Mouse (Mus musculus) right cerebral cortex, postnatal 4 days (tissue): ENCODE results near the gene Plekhg4.

ENCODE experiments used
- DNase-seq: peaks from one replicate; pipeline ENCODE4 v3.0.0-alpha.2; 2022

Gene Plekhg4

GRCm38 (mm10) chr8:105404496-105404895, 31.4 kb downstream of the Plekhg4 start:
- DNase-seq, result no peak

- DNase-seq, result peak; percentile 15
Measured at GRCm38 (mm10) chr8:105406416-105406815, 33.3 kb downstream of the Plekhg4 start.

- DNase-seq, result no peak
Measured at GRCm38 (mm10) chr8:105408331-105408730, 35.3 kb downstream of the Plekhg4 start.

GRCm38 (mm10) chr8:105409947-105410346, 36.9 kb downstream of the Plekhg4 start:
- no peak for DNase-seq

GRCm38 (mm10) chr8:105413391-105413790, 40.3 kb downstream of the Plekhg4 start, which contains the start of the genes Kctd19 and Lrrc36:
TSS of gene Kctd19 (minus strand) at chr8:105413502.
TSS of gene Lrrc36 (plus strand) at chr8:105413571.
- DNase-seq, result peak; percentile 24

GRCm38 (mm10) chr8:105418992-105419391, 45.9 kb downstream of the Plekhg4 start:
- DNase-seq, result no peak

- DNase-seq, result no peak
Measured at GRCm38 (mm10) chr8:105419800-105420199, 46.7 kb downstream of the Plekhg4 start.

GRCm38 (mm10) chr8:105422006-105422405, 48.9 kb downstream of the Plekhg4 start:
- DNase-seq, result no peak

- no peak for DNase-seq
Measured at GRCm38 (mm10) chr8:105426878-105427277, 53.8 kb downstream of the Plekhg4 start.

- DNase-seq, result no peak
Measured at GRCm38 (mm10) chr8:105431743-105432515, 58.9 kb downstream of the Plekhg4 start.
